Mouse (Mus musculus) ES-E14 (cell line): ENCODE measurements around the gene Ankrd9. TPM values are rescaled to one million over a fixed set of nuclear protein-coding genes. Genes with fewer than 3 reads are reported as not detected.

Source experiments
- DNase-seq: peaks from one replicate; pipeline ENCODE4 v3.0.0-alpha.2; 2013; ENCODE audit warnings: low read depth, low spot score
- H3K27ac ChIP-seq: 2 replicates; pipeline ENCODE4 v1.5.1; 2012; ENCODE audit warnings: low read depth, mild to moderate bottlenecking, low read length, moderate library complexity, mixed read lengths; ENCODE audit not compliant: poor library complexity, insufficient read depth, severe bottlenecking
- H3K36me3 ChIP-seq: 2 replicates; pipeline ENCODE4 v1.6.1; 2012; ENCODE audit warnings: mild to moderate bottlenecking, low read length, moderate library complexity, mixed read lengths; ENCODE audit not compliant: control insufficient read depth, poor library complexity, insufficient read depth, severe bottlenecking
- H3K4me1 ChIP-seq, 2 experiments: fragments of 150-350 bp in 1 of 2; sonication (generic) in 1 of 2; 2 replicates each; pipeline ENCODE4 v1.6.1; 2012; ENCODE audit warnings: low read length in 2 of 2, mild to moderate bottlenecking in 1 of 2, mixed read lengths in 1 of 2; ENCODE audit not compliant: control insufficient read depth in 2 of 2, insufficient read depth in 2 of 2, poor library complexity in 1 of 2
- H3K4me3 ChIP-seq, 2 experiments: fragments of 150-350 bp in 1 of 2; sonication (generic) in 1 of 2; 2 replicates each; pipeline ENCODE4 v1.5.1; 2012; ENCODE audit warnings: low read length in 2 of 2, low read depth in 1 of 2, mild to moderate bottlenecking in 1 of 2, mixed read lengths in 1 of 2; ENCODE audit not compliant: insufficient read depth in 1 of 2, poor library complexity in 1 of 2, severe bottlenecking in 1 of 2
- H3K9ac ChIP-seq: 2 replicates; pipeline ENCODE4 v1.6.1; 2012; ENCODE audit warnings: low read depth, mild to moderate bottlenecking, low read length, mixed read lengths; ENCODE audit not compliant: poor library complexity, insufficient read depth, severe bottlenecking
- H3K9me3 ChIP-seq: fragments of 150-350 bp; sonication (generic); 2 replicates; pipeline ENCODE4 v1.6.1; 2012; ENCODE audit warnings: low read depth, mild to moderate bottlenecking, low read length; ENCODE audit not compliant: control insufficient read depth, insufficient read depth
- CHD2 ChIP-seq: IDR thresholded peaks from 2 replicates; pipeline ENCODE4 v1.6.1; 2014; ENCODE audit warnings: mild to moderate bottlenecking, low read depth, low read length, inconsistent platforms
- HCFC1 ChIP-seq: IDR thresholded peaks from 2 replicates; pipeline ENCODE4 v1.6.1; 2012; ENCODE audit warnings: low read length, inconsistent platforms, borderline replicate concordance; ENCODE audit not compliant: insufficient read depth
- MAFK ChIP-seq: IDR thresholded peaks from 2 replicates; pipeline ENCODE4 v1.6.1; 2014; ENCODE audit warnings: mild to moderate bottlenecking, low read depth, low read length, inconsistent platforms; ENCODE audit not compliant: insufficient read depth
- ZC3H11A ChIP-seq: IDR thresholded peaks from 2 replicates; pipeline ENCODE4 v1.6.1; 2012; ENCODE audit warnings: low read depth, mild to moderate bottlenecking, inconsistent platforms, low read length, borderline replicate concordance
- ZNF384 ChIP-seq: IDR thresholded peaks from 2 replicates; pipeline ENCODE4 v1.6.1; 2012; ENCODE audit warnings: low read depth, low read length, inconsistent platforms
- in situ Hi-C, 2 experiments: fragments of 600-800 bp; cut with MboI; formaldehyde crosslinking; loops; one replicate each; pipeline ENCODE4 v1.15.1; 2025; ENCODE audit warnings: low sequenced_read_pairs in 2 of 2, inconsistent platforms in 1 of 2; ENCODE audit not compliant: unreplicated experiment in 2 of 2
- total RNA-seq: library from RNA; depleted of rRNA; stranded (reverse); fragments of 300-350 nt; gene quantifications from 2 replicates; pipeline ENCODE4 v1.2.3, GENCODE M21; 2012

The Ankrd9 gene
- total RNA-seq, 1 experiment: 12.4 TPM

GRCm38 (mm10) chr12:110976589-110977344 lies 2.1 kb downstream of the Ankrd9 start:
- Histone ChIP-seq H3K4me3 (peak overlapping the region; percentile 49 to 50; a peak in 3 of 4 replicates), H3K9ac (peak overlapping the region; percentile 2; the same call in 1 of the 2 replicates), H3K9me3 (no peaks in the 10 kb centered on the region), H3K4me1 (peaks cover 3 to 7% of the 10 kb centered on the region in 2 experiments; a peak in 2 of 4 replicates), H3K27ac (no peak overlapping the region), H3K36me3 (peaks cover 29% of the 10 kb centered on the region; the same call in 1 of the 2 replicates)
- in situ Hi-C loops: no loop called here
- no peak for DNase-seq
- TF ChIP-seq ZC3H11A (no peak), CHD2 (no peak), HCFC1 (no peak), ZNF384 (no peak), MAFK (no peak)

GRCm38 (mm10) chr12:110975838-110976468 lies 2.9 kb downstream of the Ankrd9 start:
- H3K4me3 ChIP-seq: no peak overlapping the region
- no peak overlapping the region for H3K9ac ChIP-seq
- no peak overlapping the region for H3K27ac ChIP-seq
- TF ChIP-seq ZNF384: no peak
- TF ChIP-seq CHD2: no peak
- TF ChIP-seq HCFC1: no peak
- TF ChIP-seq MAFK: no peak
- no peak for TF ChIP-seq ZC3H11A
- no peaks in the 10 kb centered on the region for H3K9me3 ChIP-seq
- no peak for DNase-seq
- H3K36me3 ChIP-seq: peaks cover 29% of the 10 kb centered on the region; the same call in 1 of the 2 replicates
- in situ Hi-C loops: no loop called here
- H3K4me1 ChIP-seq: peaks cover 3 to 7% of the 10 kb centered on the region in 2 experiments; a peak in 2 of 4 replicates

- Histone ChIP-seq H3K27ac (no peak overlapping the region), H3K9me3 (no peaks in the 10 kb centered on the region), H3K9ac (no peak overlapping the region), H3K36me3 (peaks cover 29% of the 10 kb centered on the region; the same call in 1 of the 2 replicates), H3K4me1 (peaks cover 3 to 7% of the 10 kb centered on the region in 2 experiments; a peak in 2 of 4 replicates), H3K4me3 (no peak overlapping the region)
- DNase-seq: no peak
- in situ Hi-C loops: no loop called here
- TF ChIP-seq ZNF384 (no peak), MAFK (no peak), HCFC1 (no peak), ZC3H11A (no peak), CHD2 (no peak)
Measured at GRCm38 (mm10) chr12:110975385-110975784, 3.5 kb downstream of the Ankrd9 start.

- DNase-seq: no peak
- H3K36me3 ChIP-seq: peaks cover 32% of the 10 kb centered on the region; the same call in 1 of the 2 replicates
- H3K9me3 ChIP-seq: no peaks in the 10 kb centered on the region
- H3K4me1 ChIP-seq: peaks cover 3 to 7% of the 10 kb centered on the region in 2 experiments; a peak in 2 of 4 replicates
- TF ChIP-seq ZNF384 (no peak), ZC3H11A (no peak), HCFC1 (no peak), CHD2 (no peak), MAFK (no peak)
- no peak overlapping the region for H3K4me3 ChIP-seq
- no peak overlapping the region for H3K9ac ChIP-seq
- H3K27ac ChIP-seq: no peak overlapping the region
- in situ Hi-C loops: no loop called here
Measured at GRCm38 (mm10) chr12:110974726-110975125, 4.1 kb downstream of the Ankrd9 start.
